Mouse (Mus musculus) megakaryocyte-erythroid progenitor cell, adult 5 weeks (primary cell): ENCODE results near the gene Fhl4. TPM values are rescaled to one million over a fixed set of nuclear protein-coding genes. Genes with fewer than 3 reads are reported as not detected.

ENCODE experiments used
- polyA plus RNA-seq: library from polyadenylated mRNA; stranded (reverse); fragments of >175 nt; gene quantifications from 2 replicates; pipeline ENCODE4 v1.2.3, GENCODE M21; 2012

Gene Fhl4
- polyA plus RNA-seq, result 0.06 and 0.17 TPM in 2 replicates

GRCm38 (mm10) chr10:85102247-85103084 lies at the start of gene Fhl4, which contains the start of gene Tmem263:
Gene Fhl4, minus strand, starts transcription at chr10:85102495.
Gene Tmem263, plus strand, starts transcription at chr10:85102627.

GRCm38 (mm10) chr10:85127395-85128287 lies 25.3 kb upstream of the Fhl4 start, which contains the start of gene Mterf2:
Gene Mterf2, minus strand, starts transcription at chr10:85128027.

Other genes with a start within 250 kb of the Fhl4 start
- gene Ric8b, start 184.9 kb downstream of the Fhl4 start, polyA plus RNA-seq, result 1.8 and 3.6 TPM in 2 replicates
- 16.2 and 17.6 TPM in 2 replicates for gene Tmem263, start 132 bp upstream of the Fhl4 start, polyA plus RNA-seq
- gene Mterf2, start 25.5 kb upstream of the Fhl4 start, polyA plus RNA-seq, result 0.97 and 1.1 TPM in 2 replicates
- gene Cry1, start 82.6 kb upstream of the Fhl4 start, polyA plus RNA-seq, result 20.7 and 26.2 TPM in 2 replicates